In genomic region chr1:191025016-191026012, GRCm38 (mm10) we compare ENCODE assay signal across 8 mouse cellular contexts. TPM values are rescaled to one million over a fixed set of nuclear protein-coding genes. Genes with fewer than 3 reads are reported as not detected.
A peak's percentile ranks its signal among the peaks of the same experiment; 100 is the strongest.
DNase-seq lines count a peak whose midpoint lies in the region; ATAC-seq and TF ChIP-seq lines count a peak whose summit lies in the region.

No protein-coding gene starts in this region.

- peak overlapping the region; percentile 95 for H3K4me2 ChIP-seq in intestine, embryonic 15.5 days (replicated peaks)
- H3K4me2 ChIP-seq in limb, embryonic 14.5 days (replicated peaks; ENCODE audit: low read depth, low read length, severe bottlenecking), result peak overlapping the region; percentile 91
- H3K4me2 ChIP-seq in midbrain, embryonic 14.5 days (ENCODE audit: low read length), result peak overlapping the region; percentile 97

- WGBS in thymus, adult 2 months, result 10% methylated on average over 69 of the region's 69 CpGs
- 3% methylated on average over 66 of the region's 69 CpGs for WGBS in intestine, embryonic 15.5 days
- WGBS in limb, embryonic 14.5 days, result 2% methylated on average over 61 of the region's 69 CpGs
- WGBS in midbrain, embryonic 14.5 days, result 1% methylated on average over 67 of the region's 69 CpGs

- no peaks in the 10 kb centered on the region for H3K36me3 ChIP-seq in thymus, adult 2 months (ENCODE audit: control insufficient read depth, insufficient read depth, low read length)
- H3K36me3 ChIP-seq in intestine, embryonic 15.5 days, result 0 out of 2 replicates have a peak, but pooled peaks cover 3% of the 10 kb centered on the region
- H3K36me3 ChIP-seq in limb, embryonic 14.5 days (ENCODE audit: control insufficient read depth, insufficient read depth, low read length), result peaks cover 4% of the 10 kb centered on the region; the same call in 1 of the 2 replicates
- H3K36me3 ChIP-seq in midbrain, embryonic 14.5 days (ENCODE audit: control insufficient read depth, insufficient read depth, low read length), result peaks cover 5% of the 10 kb centered on the region; the same call in 1 of the 2 replicates

- no peak for TF ChIP-seq CTCF in thymus, adult 2 months (IDR thresholded peaks at IDR 0.05; ENCODE audit: borderline replicate concordance, control insufficient read depth, extremely low read depth, insufficient read depth, low read length, poor library complexity)

- H3K4me1 ChIP-seq in thymus, adult 2 months (replicated peaks; ENCODE audit: control insufficient read depth, insufficient read depth, low read length), result peaks cover 14% of the 10 kb centered on the region
- H3K4me1 ChIP-seq in intestine, embryonic 15.5 days (replicated peaks), result peaks cover 12% of the 10 kb centered on the region
- peaks cover 14% of the 10 kb centered on the region for H3K4me1 ChIP-seq in limb, embryonic 14.5 days (ENCODE audit: control insufficient read depth, insufficient read depth, low read length)
- H3K4me1 ChIP-seq in midbrain, embryonic 14.5 days (ENCODE audit: control insufficient read depth, insufficient read depth, low read length), result peaks cover 11% of the 10 kb centered on the region

- peak overlapping the region; percentile 84 for H3K9ac ChIP-seq in intestine, embryonic 15.5 days
- H3K9ac ChIP-seq in limb, embryonic 14.5 days (ENCODE audit: low read depth, low read length, severe bottlenecking), result peak overlapping the region; percentile 86
- peak overlapping the region; percentile 84 for H3K9ac ChIP-seq in midbrain, embryonic 14.5 days (replicated peaks; ENCODE audit: low read length)

- H3K27ac ChIP-seq in thymus, adult 2 months (ENCODE audit: control insufficient read depth, insufficient read depth, low read length), result no peak overlapping the region
- peak overlapping the region; percentile 73 for H3K27ac ChIP-seq in intestine, embryonic 15.5 days
- H3K27ac ChIP-seq in limb, embryonic 14.5 days (replicated peaks; ENCODE audit: low read depth, low read length), result peak overlapping the region; percentile 69
- H3K27ac ChIP-seq in midbrain, embryonic 14.5 days (replicated peaks; ENCODE audit: low read depth, low read length), result peak overlapping the region; percentile 89

- H3K9me3 ChIP-seq in intestine, embryonic 15.5 days, result no peaks in the 10 kb centered on the region
- H3K9me3 ChIP-seq in limb, embryonic 14.5 days (ENCODE audit: control insufficient read depth, low read length), result no peaks in the 10 kb centered on the region
- H3K9me3 ChIP-seq in midbrain, embryonic 14.5 days (ENCODE audit: control insufficient read depth, low read length), result no peaks in the 10 kb centered on the region

- TF ChIP-seq POLR2A in thymus, adult 2 months (IDR thresholded peaks at IDR 0.05; ENCODE audit: control insufficient read depth, extremely low read depth, insufficient read depth, low read length, poor library complexity), result no peak
- no peak for TF ChIP-seq POLR2A in limb, embryonic 14.5 days (IDR thresholded peaks at IDR 0.05; ENCODE audit: borderline replicate concordance, extremely low read depth, insufficient read depth, insufficient read length)

- peak overlapping the region; percentile 60 for H3K4me3 ChIP-seq in thymus, adult 2 months (ENCODE audit: control insufficient read depth, insufficient read depth, low read length)
- peak overlapping the region; percentile 86 for H3K4me3 ChIP-seq in intestine, embryonic 15.5 days (replicated peaks)
- peak overlapping the region; percentile 80 for H3K4me3 ChIP-seq in limb, embryonic 14.5 days (replicated peaks; ENCODE audit: low read length)
- H3K4me3 ChIP-seq in midbrain, embryonic 14.5 days (replicated peaks; ENCODE audit: low read depth, low read length), result peak overlapping the region; percentile 78

- peak; percentile 41 for DNase-seq in thymus, adult 2 months
- no peak for DNase-seq in thymus, postnatal 10 days (ENCODE audit: low spot score in 2 of 2)
- peak; percentile 50 to 55 for DNase-seq in frontal cortex, postnatal 36 days (ENCODE audit: low spot score in 2 of 2)
- no peak for DNase-seq in limb, embryonic 14.5 days (ENCODE audit: low spot score)
- no peak for DNase-seq in midbrain, embryonic 14.5 days
- no peak for DNase-seq in B cell, adult 2 months

- H3K27me3 ChIP-seq in thymus, adult 2 months (ENCODE audit: control insufficient read depth, insufficient read depth, low read length), result no peaks in the 10 kb centered on the region
- H3K27me3 ChIP-seq in intestine, embryonic 15.5 days (replicated peaks), result no peaks in the 10 kb centered on the region
- H3K27me3 ChIP-seq in limb, embryonic 14.5 days (ENCODE audit: control insufficient read depth, insufficient read depth, low read length), result no peaks in the 10 kb centered on the region
- H3K27me3 ChIP-seq in midbrain, embryonic 14.5 days (ENCODE audit: control insufficient read depth, insufficient read depth, low read length), result no peaks in the 10 kb centered on the region

- peak; percentile 13; the same call in 1 of the 2 replicates for ATAC-seq in cerebellum, adult (ENCODE audit: insufficient number of reproducible peaks, low FRiP score, low TSS enrichment)
- peak; percentile 39 for ATAC-seq in intestine, embryonic 15.5 days
- no peak; the same call in none of the 2 replicates for ATAC-seq in limb, embryonic 14.5 days (ENCODE audit: low FRiP score, low read depth)
- ATAC-seq in midbrain, embryonic 14.5 days (ENCODE audit: low FRiP score, low TSS enrichment), result peak; percentile 56

RNA-seq across cellular contexts. Expression of gene Flvcr1, which starts 0.6 kb away (rescaled TPM):
- 56.7 and 58.9 TPM in 2 replicates for polyA plus RNA-seq in thymus, adult 2 months (2012; rRNA removed)
- 9.8 and 10.7 TPM in 2 replicates for polyA plus RNA-seq in intestine, embryonic 15.5 days (2015; fragmentation: Nextera tagmentation; extraction: Ambion mirVana)
- 15.0 and 18.3 TPM in 2 replicates for polyA plus RNA-seq in limb, embryonic 14.5 days (2012; rRNA removed)
- polyA plus RNA-seq in limb, embryonic 14.5 days (2014; fragmentation: Nextera tagmentation; extraction: Ambion mirVana), result 7.6 and 7.8 TPM in 2 replicates
- polyA plus RNA-seq in midbrain, embryonic 14.5 days (2014; fragmentation: Nextera tagmentation; extraction: Ambion mirVana), result 10.0 and 12.1 TPM in 2 replicates

RNA-seq across cellular contexts. Expression of gene Spata45, which starts 11.1 kb away (rescaled TPM):
- not detected in 2 replicates for polyA plus RNA-seq in thymus, adult 2 months (2012; rRNA removed)
- not detected in 2 replicates for polyA plus RNA-seq in intestine, embryonic 15.5 days (2015; fragmentation: Nextera tagmentation; extraction: Ambion mirVana)
- polyA plus RNA-seq in limb, embryonic 14.5 days (2012; rRNA removed), result not detected in 2 replicates
- not detected in 2 replicates for polyA plus RNA-seq in limb, embryonic 14.5 days (2014; fragmentation: Nextera tagmentation; extraction: Ambion mirVana)
- not detected in 2 replicates for polyA plus RNA-seq in midbrain, embryonic 14.5 days (2014; fragmentation: Nextera tagmentation; extraction: Ambion mirVana)

RNA-seq across cellular contexts. Expression of gene Tatdn3, which starts 37.4 kb away (rescaled TPM):
- polyA plus RNA-seq in thymus, adult 2 months (2012; rRNA removed), result 4.6 and 5.2 TPM in 2 replicates
- polyA plus RNA-seq in intestine, embryonic 15.5 days (2015; fragmentation: Nextera tagmentation; extraction: Ambion mirVana), result 11.9 and 12.6 TPM in 2 replicates
- 25.9 and 27.8 TPM in 2 replicates for polyA plus RNA-seq in limb, embryonic 14.5 days (2012; rRNA removed)
- polyA plus RNA-seq in limb, embryonic 14.5 days (2014; fragmentation: Nextera tagmentation; extraction: Ambion mirVana), result 15.7 and 17.2 TPM in 2 replicates
- polyA plus RNA-seq in midbrain, embryonic 14.5 days (2014; fragmentation: Nextera tagmentation; extraction: Ambion mirVana), result 15.9 and 16.0 TPM in 2 replicates

RNA-seq across cellular contexts. Expression of gene Nsl1, which starts 37.5 kb away (rescaled TPM):
- polyA plus RNA-seq in thymus, adult 2 months (2012; rRNA removed), result 8.1 and 17.6 TPM in 2 replicates
- polyA plus RNA-seq in intestine, embryonic 15.5 days (2015; fragmentation: Nextera tagmentation; extraction: Ambion mirVana), result 17.0 and 18.8 TPM in 2 replicates
- polyA plus RNA-seq in limb, embryonic 14.5 days (2012; rRNA removed), result 15.4 and 17.2 TPM in 2 replicates
- 11.6 and 13.9 TPM in 2 replicates for polyA plus RNA-seq in limb, embryonic 14.5 days (2014; fragmentation: Nextera tagmentation; extraction: Ambion mirVana)
- 2.7 and 4.9 TPM in 2 replicates for polyA plus RNA-seq in midbrain, embryonic 14.5 days (2014; fragmentation: Nextera tagmentation; extraction: Ambion mirVana)

RNA-seq across cellular contexts. Expression of gene Vash2, which starts 46.2 kb away (rescaled TPM):
- 2.1 and 3.4 TPM in 2 replicates for polyA plus RNA-seq in thymus, adult 2 months (2012; rRNA removed)
- polyA plus RNA-seq in intestine, embryonic 15.5 days (2015; fragmentation: Nextera tagmentation; extraction: Ambion mirVana), result 15.6 and 19.1 TPM in 2 replicates
- 39.7 and 40.1 TPM in 2 replicates for polyA plus RNA-seq in limb, embryonic 14.5 days (2012; rRNA removed)
- polyA plus RNA-seq in limb, embryonic 14.5 days (2014; fragmentation: Nextera tagmentation; extraction: Ambion mirVana), result 64.7 and 66.9 TPM in 2 replicates
- 82.8 and 102 TPM in 2 replicates for polyA plus RNA-seq in midbrain, embryonic 14.5 days (2014; fragmentation: Nextera tagmentation; extraction: Ambion mirVana)

Comparison
In these comparisons a context has a peak if more than half of its experiments do, and no peak if none do; other contexts are left out.
1. DNase-seq: peak in thymus, adult 2 months (single experiment) and frontal cortex, postnatal 36 days (2 of 2); none in thymus, postnatal 10 days (0 of 2), limb, embryonic 14.5 days (single experiment), midbrain, embryonic 14.5 days (single experiment) and B cell, adult 2 months (0 of 2).
2. Peak in every context shown above with its lines, with median percentiles within 50 percentile points of each other: H3K4me3 ChIP-seq, H3K4me2 ChIP-seq and H3K9ac ChIP-seq.